Mouse (Mus musculus) kidney, adult 8-10 months (tissue): ENCODE data around the gene Ifngr2.

ENCODE experiments used
- DNase-seq, 2 experiments: peaks; one replicate each; pipeline ENCODE4 v3.0.0; 2022

Gene Ifngr2

DNA sequence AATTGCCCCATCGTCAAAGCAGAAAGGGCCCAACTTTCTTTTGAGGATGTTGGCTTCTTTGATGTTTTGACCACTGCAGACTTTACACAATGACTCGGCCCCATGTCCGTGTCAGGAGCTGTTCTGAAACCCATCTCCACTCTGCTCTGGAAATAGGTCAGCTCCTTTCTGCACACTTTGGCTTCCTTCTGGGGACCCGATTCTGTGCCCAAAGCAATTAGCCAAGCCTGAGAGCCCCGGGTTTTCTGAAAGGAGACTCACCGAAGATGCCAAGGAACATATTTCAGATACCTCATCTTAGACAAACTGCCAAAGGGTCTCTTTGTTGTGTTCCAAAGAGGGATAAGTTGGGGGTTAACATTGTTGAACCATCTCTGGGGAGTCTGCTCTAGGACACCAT is 67.7 kb downstream of the Ifngr2 start:
- no peak for DNase-seq
